Comparison of ENCODE assay signal across 8 mouse cellular contexts in genomic region chr12:117196721-117197425, GRCm38 (mm10).
DNase-seq lines count a peak whose midpoint lies in the region; ATAC-seq lines count a peak whose summit lies in the region.

No protein-coding gene starts in this region.

- H3K36me3 ChIP-seq in hindbrain, embryonic 12.5 days: peaks cover 6% of the 10 kb centered on the region; the same call in 1 of the 2 replicates
- H3K36me3 ChIP-seq in limb, embryonic 13.5 days: no peaks in the 10 kb centered on the region

- peak overlapping the region; percentile 81 for H3K27ac ChIP-seq in hindbrain, embryonic 12.5 days
- no peak overlapping the region for H3K27ac ChIP-seq in limb, embryonic 13.5 days

- intact Hi-C loops in gastrocnemius, postnatal 14 days (cut with DNase I; ENCODE audit: low total_unique reads): no loop called here

- no peaks in the 10 kb centered on the region for H3K9me3 ChIP-seq in hindbrain, embryonic 12.5 days (replicated peaks)
- no peaks in the 10 kb centered on the region for H3K9me3 ChIP-seq in limb, embryonic 13.5 days

- 0 out of 2 replicates have a peak overlapping the region, but pooled peaks have one; percentile 2 for H3K9ac ChIP-seq in hindbrain, embryonic 12.5 days
- H3K9ac ChIP-seq in limb, embryonic 13.5 days: no peak overlapping the region; the same call in 1 of the 2 replicates

- 3% methylated on average over 12 of the region's 12 CpGs for whole genome bisulfite sequencing in hindbrain, embryonic 12.5 days
- WGBS in limb, embryonic 13.5 days: 11% methylated on average over 12 of the region's 12 CpGs

- no peaks in the 10 kb centered on the region for H3K27me3 ChIP-seq in hindbrain, embryonic 12.5 days
- no peaks in the 10 kb centered on the region for H3K27me3 ChIP-seq in limb, embryonic 13.5 days

- peak; percentile 56 for DNase-seq in Muller cell, postnatal 12 days (ENCODE audit: inconsistent ontology term)
- DNase-seq in embryo, embryonic 10.5 days (ENCODE audit: low spot score): peak; percentile 88
- peak; percentile 49 for DNase-seq in right cerebral cortex, postnatal 4 days
- no peak for DNase-seq in gastrocnemius, postnatal 14 days
- DNase-seq in c-Kit-positive CD71-positive TER-119-positive erythroid progenitor cells, embryonic 14.5 days (ENCODE audit: low spot score): no peak
- DNase-seq in kidney, adult 9 months: no peak

- peak; percentile 72 for ATAC-seq in hindbrain, embryonic 12.5 days (ENCODE audit: low FRiP score)
- peak; percentile 49; the same call in 1 of the 2 replicates for ATAC-seq in limb, embryonic 13.5 days (ENCODE audit: low FRiP score, low read depth)

- H3K4me3 ChIP-seq in hindbrain, embryonic 12.5 days: no peak overlapping the region
- H3K4me3 ChIP-seq in limb, embryonic 13.5 days: no peak overlapping the region

- H3K4me2 ChIP-seq in hindbrain, embryonic 12.5 days (replicated peaks): peak overlapping the region; percentile 42
- H3K4me2 ChIP-seq in limb, embryonic 13.5 days (replicated peaks): peak overlapping the region; percentile 48

- peaks cover 63% of the 10 kb centered on the region for H3K4me1 ChIP-seq in hindbrain, embryonic 12.5 days
- peaks cover 20% of the 10 kb centered on the region for H3K4me1 ChIP-seq in limb, embryonic 13.5 days

Comparison
In these comparisons a context has a peak if more than half of its experiments do, and no peak if none do; other contexts are left out.
1. DNase-seq: peak in Muller cell, postnatal 12 days (single experiment), embryo, embryonic 10.5 days (single experiment) and right cerebral cortex, postnatal 4 days (single experiment); none in gastrocnemius, postnatal 14 days (single experiment), c-Kit-positive CD71-positive TER-119-positive erythroid progenitor cells, embryonic 14.5 days (single experiment) and kidney, adult 9 months (single experiment).